Mouse (Mus musculus): ENCODE data around the gene Kdm7a. TPM values are rescaled to one million over a fixed set of nuclear protein-coding genes. Genes with fewer than 3 reads are reported as not detected.

The Kdm7a gene
- total RNA-seq (2017), result 187 and 199 TPM in 2 replicates

- ATAC-seq (ENCODE audit: extremely low read depth, insufficient number of reproducible peaks, low FRiP score, poor library complexity, severe bottlenecking), result peak; percentile 28
Observed at GRCm38 (mm10) chr6:39206581-39207461, at the start of gene Kdm7a. Kdm7a (minus strand) TSS chr6:39206789.

- no peak for ATAC-seq (ENCODE audit: extremely low read depth, insufficient number of reproducible peaks, low FRiP score, poor library complexity, severe bottlenecking)
Observed at GRCm38 (mm10) chr6:39255271-39255670, 48.7 kb upstream of the Kdm7a start.

- ATAC-seq (ENCODE audit: extremely low read depth, insufficient number of reproducible peaks, low FRiP score, poor library complexity, severe bottlenecking), result no peak
Observed at GRCm38 (mm10) chr6:39250055-39250454, 43.5 kb upstream of the Kdm7a start.

- no peak for ATAC-seq (ENCODE audit: extremely low read depth, insufficient number of reproducible peaks, low FRiP score, poor library complexity, severe bottlenecking)
Observed at GRCm38 (mm10) chr6:39249176-39249770, 42.7 kb upstream of the Kdm7a start.

GRCm38 (mm10) chr6:39244066-39244465, 37.5 kb upstream of the Kdm7a start:
- no peak for ATAC-seq (ENCODE audit: extremely low read depth, insufficient number of reproducible peaks, low FRiP score, poor library complexity, severe bottlenecking)

- ATAC-seq (ENCODE audit: extremely low read depth, insufficient number of reproducible peaks, low FRiP score, poor library complexity, severe bottlenecking), result no peak
Observed at GRCm38 (mm10) chr6:39243511-39243961, 36.9 kb upstream of the Kdm7a start.

- ATAC-seq (ENCODE audit: extremely low read depth, insufficient number of reproducible peaks, low FRiP score, poor library complexity, severe bottlenecking), result no peak
Observed at GRCm38 (mm10) chr6:39242718-39243471, 36.3 kb upstream of the Kdm7a start.

- ATAC-seq (ENCODE audit: extremely low read depth, insufficient number of reproducible peaks, low FRiP score, poor library complexity, severe bottlenecking), result peak; percentile 56
Observed at GRCm38 (mm10) chr6:39241421-39241891, 34.9 kb upstream of the Kdm7a start.

- no peak for ATAC-seq (ENCODE audit: extremely low read depth, insufficient number of reproducible peaks, low FRiP score, poor library complexity, severe bottlenecking)
Observed at GRCm38 (mm10) chr6:39240956-39241355, 34.4 kb upstream of the Kdm7a start.

- ATAC-seq (ENCODE audit: extremely low read depth, insufficient number of reproducible peaks, low FRiP score, poor library complexity, severe bottlenecking), result no peak
Observed at GRCm38 (mm10) chr6:39237887-39238286, 31.3 kb upstream of the Kdm7a start.

- peak; percentile 20; the same call in 1 of the 2 replicates for ATAC-seq (ENCODE audit: extremely low read depth, insufficient number of reproducible peaks, low FRiP score, poor library complexity, severe bottlenecking)
Observed at GRCm38 (mm10) chr6:39232617-39233016, 26.0 kb upstream of the Kdm7a start.

GRCm38 (mm10) chr6:39230664-39231063, 24.1 kb upstream of the Kdm7a start:
- peak; percentile 91 for ATAC-seq (ENCODE audit: extremely low read depth, insufficient number of reproducible peaks, low FRiP score, poor library complexity, severe bottlenecking)

GRCm38 (mm10) chr6:39226610-39226955, 20.0 kb upstream of the Kdm7a start:
- ATAC-seq (ENCODE audit: extremely low read depth, insufficient number of reproducible peaks, low FRiP score, poor library complexity, severe bottlenecking), result peak; percentile 33; the same call in 1 of the 2 replicates

GRCm38 (mm10) chr6:39225876-39226609, 19.5 kb upstream of the Kdm7a start:
- no peak for ATAC-seq (ENCODE audit: extremely low read depth, insufficient number of reproducible peaks, low FRiP score, poor library complexity, severe bottlenecking)

GRCm38 (mm10) chr6:39223328-39223885, 16.8 kb upstream of the Kdm7a start:
- no peak for ATAC-seq (ENCODE audit: extremely low read depth, insufficient number of reproducible peaks, low FRiP score, poor library complexity, severe bottlenecking)

GRCm38 (mm10) chr6:39222487-39222886, 15.9 kb upstream of the Kdm7a start:
- ATAC-seq (ENCODE audit: extremely low read depth, insufficient number of reproducible peaks, low FRiP score, poor library complexity, severe bottlenecking), result no peak

- ATAC-seq (ENCODE audit: extremely low read depth, insufficient number of reproducible peaks, low FRiP score, poor library complexity, severe bottlenecking), result no peak
Observed at GRCm38 (mm10) chr6:39217961-39218360, 11.4 kb upstream of the Kdm7a start.

- ATAC-seq (ENCODE audit: extremely low read depth, insufficient number of reproducible peaks, low FRiP score, poor library complexity, severe bottlenecking), result no peak
Observed at GRCm38 (mm10) chr6:39217138-39217537, 10.5 kb upstream of the Kdm7a start.
